Mouse (Mus musculus) T-cell, adult 2 months (primary cell): ENCODE results near the gene Ppp1r9b.

Experiments
- DNase-seq: peaks from one replicate; pipeline ENCODE4 v3.0.0; 2022; ENCODE audit warnings: low spot score

Gene Ppp1r9b

GRCm38 (mm10) chr11:95046980-95047680 lies 56.3 kb downstream of the Ppp1r9b start:
- peak; percentile 63 for DNase-seq

- no peak for DNase-seq
These were observed 62.2 kb downstream of the Ppp1r9b start for GRCm38 (mm10) chr11:95053062-95053461.
